Mouse (Mus musculus) liver, embryonic 13.5 days (tissue): ENCODE data around the gene Rpl32. TPM values are rescaled to one million over a fixed set of nuclear protein-coding genes. Genes with fewer than 3 reads are reported as not detected.

ENCODE experiments used
- ATAC-seq: fragments of 200-750 bp; cut with Nextera tagmentation; 2 replicates; pipeline ENCODE4 v1.8.0; 2017; ENCODE audit warnings: low read depth, mild to moderate bottlenecking, moderate number of reproducible peaks, moderate library complexity
- DNase-seq: peaks from one replicate; pipeline ENCODE4 v3.0.0; 2022
- H3K27ac ChIP-seq: fragments of 300-500 bp; sonication (generic); 2 replicates; pipeline ENCODE4 v1.5.1; 2015; ENCODE audit warnings: moderate library complexity, mild to moderate bottlenecking, inconsistent platforms
- H3K27me3 ChIP-seq: fragments of 300-500 bp; sonication (generic); 2 replicates; pipeline ENCODE4 v1.6.1; 2015; ENCODE audit warnings: mild to moderate bottlenecking, inconsistent platforms
- H3K36me3 ChIP-seq: fragments of 300-500 bp; sonication (generic); 2 replicates; pipeline ENCODE4 v1.6.1; 2015; ENCODE audit warnings: mild to moderate bottlenecking, inconsistent platforms
- H3K4me1 ChIP-seq: fragments of 300-500 bp; sonication (generic); replicated peaks from 2 replicates; pipeline ENCODE4 v1.6.1; 2015; ENCODE audit warnings: inconsistent platforms
- H3K4me2 ChIP-seq: fragments of 300-500 bp; sonication (generic); 2 replicates; pipeline ENCODE4 v1.6.1; 2015; ENCODE audit warnings: inconsistent platforms, mild to moderate bottlenecking, moderate library complexity
- H3K4me3 ChIP-seq: fragments of 300-500 bp; sonication (generic); replicated peaks from 2 replicates; pipeline ENCODE4 v1.5.1; 2015; ENCODE audit warnings: mild to moderate bottlenecking, inconsistent platforms
- H3K9ac ChIP-seq: fragments of 300-500 bp; sonication (generic); 2 replicates; pipeline ENCODE4 v1.6.1; 2015; ENCODE audit warnings: mild to moderate bottlenecking, inconsistent platforms
- H3K9me3 ChIP-seq: fragments of 300-500 bp; sonication (generic); replicated peaks from 2 replicates; pipeline ENCODE4 v1.6.1; 2016; ENCODE audit warnings: inconsistent platforms
- WGBS: fragments of 180-500 bp; shearing (Covaris S2); methylation state at CpG from one replicate; pipeline ENCODE4 v1.1.7; 2015; ENCODE audit not compliant: insufficient replicate concordance; 5-methylcytosine and 5-hydroxymethylcytosine counted together
- microRNA-seq: library from miRNA; unstranded; fragments of <30 nt; microRNA quantifications from one replicate; pipeline ENCODE4, GENCODE M21; 2016
- polyA plus RNA-seq: library from polyadenylated mRNA; unstranded; fragments of >200 nt; fragmentation: Nextera tagmentation; extraction: Ambion mirVana; gene quantifications from 2 replicates; pipeline ENCODE4 v1.2.1, GENCODE M21; 2015

The Rpl32 gene
- polyA plus RNA-seq, 1 experiment from 2014 or later = 1,700 TPM

DNA sequence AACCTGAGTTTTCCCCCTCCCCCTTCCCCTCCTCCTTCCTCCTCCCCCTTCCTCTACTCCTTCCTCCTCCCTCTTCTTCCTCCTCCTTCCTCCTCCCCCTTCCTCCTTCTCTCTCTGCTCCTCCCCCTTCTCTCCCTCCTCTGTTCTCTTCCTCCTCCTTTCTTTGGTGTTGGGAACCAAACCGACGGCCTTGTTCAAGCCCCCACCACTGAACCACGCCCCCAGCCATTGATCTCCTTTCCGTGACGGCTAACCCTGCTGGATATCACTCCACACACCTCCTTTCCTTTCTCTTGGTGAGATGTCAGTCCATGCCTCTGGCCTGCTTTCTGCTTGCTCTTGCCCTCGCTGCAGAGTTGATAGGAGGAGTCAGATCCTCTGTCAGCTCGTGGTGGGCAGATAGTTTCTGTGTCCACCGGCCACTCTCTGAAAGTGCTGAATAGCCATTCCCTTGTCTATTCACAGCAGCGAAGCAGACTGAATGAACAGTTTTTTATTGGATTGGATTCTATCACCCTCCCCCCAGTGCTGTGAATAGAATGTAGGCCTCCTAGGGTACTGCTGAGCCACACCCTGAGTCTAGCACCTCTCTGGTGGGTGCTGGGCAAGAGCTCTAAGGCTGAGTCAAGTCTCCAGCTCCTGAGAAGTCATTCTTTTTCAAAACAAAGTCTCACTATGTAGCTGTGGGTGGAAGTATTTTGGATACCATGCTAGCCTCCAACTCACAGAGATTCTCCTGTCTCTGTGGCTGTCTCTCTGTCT is 46.4 kb downstream of the Rpl32 start, which contains the start of gene Tmem40:
TSS of gene Tmem40 (minus strand) at position 416 of the 762 bp plus-strand sequence.
- DNase-seq (peak; percentile 13), ATAC-seq (peak; percentile 40)
- Histone ChIP-seq H3K27me3 (no peaks in the 10 kb centered on the region), H3K4me1 (peaks cover 78% of the 10 kb centered on the region), H3K27ac (peak within 1 kb of the TSS; percentile 63), H3K4me3 (no peak within 1 kb of the TSS), H3K9me3 (no peaks in the 10 kb centered on the region), H3K36me3 (no peaks in the 10 kb centered on the region), H3K9ac (peak within 1 kb of the TSS; percentile 10; the same call in 1 of the 2 replicates), H3K4me2 (peak within 1 kb of the TSS; percentile 45)
- WGBS = 3% methylated on average over 9 of the region's 9 CpGs

- DNase-seq (no peak), ATAC-seq (no peak)
- Histone ChIP-seq H3K9me3 (no peaks in the 10 kb centered on the region), H3K9ac (no peak overlapping the region), H3K27me3 (no peaks in the 10 kb centered on the region), H3K36me3 (no peaks in the 10 kb centered on the region), H3K27ac (peak overlapping the region; percentile 45), H3K4me1 (peaks cover 83% of the 10 kb centered on the region), H3K4me2 (no peak overlapping the region), H3K4me3 (no peak overlapping the region)
- WGBS = 40% methylated on average over 4 of the region's 4 CpGs
Observed at GRCm38 (mm10) chr6:115760982-115761381, 47.6 kb downstream of the Rpl32 start.

- DNase-seq = no peak
- Histone ChIP-seq H3K4me1 (peaks cover 91% of the 10 kb centered on the region), H3K9me3 (no peaks in the 10 kb centered on the region), H3K27ac (peak overlapping the region; percentile 83), H3K9ac (no peak overlapping the region), H3K36me3 (no peaks in the 10 kb centered on the region), H3K4me3 (no peak overlapping the region), H3K4me2 (no peak overlapping the region), H3K27me3 (no peaks in the 10 kb centered on the region)
- 88% methylated on average over 4 of the region's 4 CpGs for WGBS
- ATAC-seq = no peak
Observed at GRCm38 (mm10) chr6:115760137-115760536, 48.4 kb downstream of the Rpl32 start.

- peak overlapping the region; percentile 71 for H3K9ac ChIP-seq
- H3K4me1 ChIP-seq = peaks cover 96% of the 10 kb centered on the region
- DNase-seq (peak; percentile 20), ATAC-seq (no peak; the same call in 1 of the 2 replicates)
- WGBS = 30% methylated on average over 5 of the region's 5 CpGs
- peak overlapping the region; percentile 57 for H3K4me3 ChIP-seq
- peak overlapping the region; percentile 63 for H3K4me2 ChIP-seq
- no peaks in the 10 kb centered on the region for H3K36me3 ChIP-seq
- no peaks in the 10 kb centered on the region for H3K27me3 ChIP-seq
- peak overlapping the region; percentile 83 for H3K27ac ChIP-seq
- no peaks in the 10 kb centered on the region for H3K9me3 ChIP-seq
Observed at GRCm38 (mm10) chr6:115759461-115759860, 49.1 kb downstream of the Rpl32 start.

DNA sequence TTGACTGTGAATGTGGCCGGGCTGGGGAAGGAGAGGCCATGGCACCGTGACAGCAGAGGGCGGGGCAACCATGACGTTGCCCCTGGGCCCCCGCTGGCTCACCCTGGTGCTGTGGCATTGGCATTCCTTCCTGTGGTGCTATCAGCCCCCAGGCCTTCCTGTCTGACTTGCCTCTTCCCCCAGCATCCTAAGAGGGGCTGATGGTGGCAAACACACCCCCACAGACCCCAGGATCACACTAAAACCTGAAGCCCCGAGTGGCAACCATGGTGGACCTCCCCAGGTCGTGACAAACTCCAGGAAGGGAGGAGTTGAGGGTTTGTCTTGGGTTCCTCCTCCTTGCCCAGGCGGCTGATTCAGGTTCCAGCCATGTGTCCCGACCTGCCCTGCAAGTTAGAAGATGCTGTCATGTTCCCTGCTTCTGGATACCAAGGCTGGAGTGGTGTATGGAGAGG is 49.5 kb downstream of the Rpl32 start:
- H3K27ac ChIP-seq = peak overlapping the region; percentile 83
- ATAC-seq (peak; percentile 86), DNase-seq (peak; percentile 65)
- no peaks in the 10 kb centered on the region for H3K9me3 ChIP-seq
- H3K4me2 ChIP-seq = peak overlapping the region; percentile 63
- H3K36me3 ChIP-seq = no peaks in the 10 kb centered on the region
- 11% methylated on average over 9 of the region's 9 CpGs for WGBS
- H3K4me3 ChIP-seq = peak overlapping the region; percentile 57
- H3K9ac ChIP-seq = peak overlapping the region; percentile 71
- H3K4me1 ChIP-seq = peaks cover 94% of the 10 kb centered on the region
- no peaks in the 10 kb centered on the region for H3K27me3 ChIP-seq

- Histone ChIP-seq H3K4me2 (peak overlapping the region; percentile 55), H3K4me1 (peaks cover 59% of the 10 kb centered on the region)
- ATAC-seq = peak; percentile 79
Observed at GRCm38 (mm10) chr6:115755536-115755935, 53.0 kb downstream of the Rpl32 start.

More at GRCm38 (mm10) chr6:115755536-115755935, 53.0 kb downstream of the Rpl32 start:
- Histone ChIP-seq H3K27me3 (no peaks in the 10 kb centered on the region), H3K9me3 (no peaks in the 10 kb centered on the region), H3K9ac (peak overlapping the region; percentile 51), H3K4me3 (peak overlapping the region; percentile 14; the same call in 1 of the 2 replicates), H3K36me3 (no peaks in the 10 kb centered on the region), H3K27ac (peak overlapping the region; percentile 71)
- DNase-seq = peak; percentile 48
- 18% methylated on average over 7 of the region's 7 CpGs for WGBS

Small RNA genes within 50 kb of the gene (microRNA-seq; reads per million reads assigned to microRNA genes)
- gene Mir7660 = not detected

Other genes starting within 250 kb of the Rpl32 start
- 6.6 and 7.2 TPM in 2 replicates for gene Mkrn2os, start 216.2 kb downstream of the Rpl32 start, polyA plus RNA-seq
- gene Mkrn2, start 206.8 kb downstream of the Rpl32 start, polyA plus RNA-seq = 11.4 and 12.1 TPM in 2 replicates
- 32.8 and 38.3 TPM in 2 replicates for gene Raf1, start 132.1 kb downstream of the Rpl32 start, polyA plus RNA-seq
- 28.3 and 29.9 TPM in 2 replicates for gene Tmem40, start 46.3 kb downstream of the Rpl32 start, polyA plus RNA-seq
- 3.3 and 4.3 TPM in 2 replicates for gene Cand2, start 34.2 kb downstream of the Rpl32 start, polyA plus RNA-seq
- 0.15 and 0.16 TPM in 2 replicates for gene Efcab12, start 29.7 kb upstream of the Rpl32 start, polyA plus RNA-seq
- 9.9 and 12.1 TPM in 2 replicates for gene Mbd4, start 44.6 kb upstream of the Rpl32 start, polyA plus RNA-seq
- 2.9 and 3.0 TPM in 2 replicates for gene Ift122, start 44.7 kb upstream of the Rpl32 start, polyA plus RNA-seq
- not detected in 2 replicates for gene Rho, start 123.0 kb upstream of the Rpl32 start, polyA plus RNA-seq
- not detected in 2 replicates for gene H1foo, start 136.2 kb upstream of the Rpl32 start, polyA plus RNA-seq
- 6.7 and 6.8 TPM in 2 replicates for gene Plxnd1, start 186.3 kb upstream of the Rpl32 start, polyA plus RNA-seq